Mouse (Mus musculus) embryonic facial prominence, embryonic 14.5 days (tissue): ENCODE measurements around the gene Vps13d. TPM values are rescaled to one million over a fixed set of nuclear protein-coding genes. Genes with fewer than 3 reads are reported as not detected.

ENCODE experiments used
- ATAC-seq: fragments of 200-750 bp; cut with Nextera tagmentation; 2 replicates; pipeline ENCODE4 v1.8.0; 2017; ENCODE audit warnings: low read depth, moderate number of reproducible peaks, moderate TSS enrichment
- DNase-seq: peaks from one replicate; pipeline ENCODE4 v3.0.0-alpha.2; 2015; ENCODE audit warnings: low spot score
- H3K27ac ChIP-seq: fragments of 300-500 bp; sonication (generic); replicated peaks from 2 replicates; pipeline ENCODE4 v1.5.1; 2014; ENCODE audit warnings: low read depth, mild to moderate bottlenecking, low read length, moderate library complexity
- H3K27me3 ChIP-seq: fragments of 300-500 bp; sonication (generic); replicated peaks from 2 replicates; pipeline ENCODE4 v1.6.1; 2014; ENCODE audit warnings: low read length; ENCODE audit not compliant: control insufficient read depth, insufficient read depth
- H3K36me3 ChIP-seq: fragments of 300-500 bp; sonication (generic); 2 replicates; pipeline ENCODE4 v1.6.1; 2014; ENCODE audit warnings: low read length, mixed read lengths; ENCODE audit not compliant: control insufficient read depth, insufficient read depth
- H3K4me1 ChIP-seq: fragments of 300-500 bp; sonication (generic); 2 replicates; pipeline ENCODE4 v1.6.1; 2014; ENCODE audit warnings: antibody characterized with exemption, low read length; ENCODE audit not compliant: control insufficient read depth, insufficient read depth
- H3K4me2 ChIP-seq: fragments of 300-500 bp; sonication (generic); 2 replicates; pipeline ENCODE4 v1.6.1; 2014; ENCODE audit warnings: low read depth, mild to moderate bottlenecking, low read length, moderate library complexity, mixed read lengths
- H3K4me3 ChIP-seq: fragments of 300-500 bp; sonication (generic); 2 replicates; pipeline ENCODE4 v1.5.1; 2014; ENCODE audit warnings: low read depth, mild to moderate bottlenecking, low read length
- H3K9ac ChIP-seq: fragments of 300-500 bp; sonication (generic); 2 replicates; pipeline ENCODE4 v1.6.1; 2014; ENCODE audit warnings: low read depth, mild to moderate bottlenecking, low read length, moderate library complexity, mixed read lengths
- H3K9me3 ChIP-seq: fragments of 300-500 bp; sonication (generic); 2 replicates; pipeline ENCODE4 v1.6.1; 2016; ENCODE audit warnings: low read length; ENCODE audit not compliant: control insufficient read depth
- WGBS: fragments of 180-500 bp; shearing (Covaris S2); extraction: QIAGEN DNeasy Blood & Tissue Kit; methylation state at CpG from one replicate; pipeline ENCODE4 v1.1.7; 2014; 5-methylcytosine and 5-hydroxymethylcytosine counted together
- polyA plus RNA-seq: library from polyadenylated mRNA; unstranded; fragments of >200 nt; fragmentation: Nextera tagmentation; extraction: Ambion mirVana; gene quantifications from 2 replicates; pipeline ENCODE4 v1.2.1, GENCODE M21; 2014

The Vps13d gene
- polyA plus RNA-seq, 1 experiment from 2014 or later, result 14.5 TPM

GRCm38 (mm10) chr4:145034506-145035243 is 160.1 kb downstream of the Vps13d start:
- 0 out of 2 replicates have a peak overlapping the region, but pooled peaks have one; percentile 11 for H3K27ac ChIP-seq
- no peak overlapping the region for H3K4me2 ChIP-seq
- H3K9me3 ChIP-seq, result no peaks in the 10 kb centered on the region
- H3K36me3 ChIP-seq, result peaks cover 18% of the 10 kb centered on the region; the same call in 1 of the 2 replicates
- H3K4me1 ChIP-seq, result peaks cover 23% of the 10 kb centered on the region
- H3K9ac ChIP-seq, result no peak overlapping the region
- no peak overlapping the region for H3K4me3 ChIP-seq
- DNase-seq (peak; percentile 80), ATAC-seq (peak; percentile 65)
- 14% methylated on average over 11 of the region's 11 CpGs for WGBS
- H3K27me3 ChIP-seq, result no peaks in the 10 kb centered on the region

GRCm38 (mm10) chr4:145033392-145033791 is 161.4 kb downstream of the Vps13d start:
- H3K4me2 ChIP-seq, result no peak overlapping the region
- no peak for DNase-seq
- WGBS, result 62% methylated on average over 2 of the region's 2 CpGs

GRCm38 (mm10) chr4:145032637-145033036 is 162.2 kb downstream of the Vps13d start:
- Histone ChIP-seq H3K4me2 (no peak overlapping the region), H3K4me3 (no peak overlapping the region), H3K4me1 (peaks cover 16% of the 10 kb centered on the region; the same call in 1 of the 2 replicates), H3K27ac (no peak overlapping the region), H3K9ac (no peak overlapping the region), H3K36me3 (peaks cover 13% of the 10 kb centered on the region; the same call in 1 of the 2 replicates), H3K27me3 (no peaks in the 10 kb centered on the region), H3K9me3 (no peaks in the 10 kb centered on the region)
- DNase-seq (no peak), ATAC-seq (no peak)
- 67% methylated on average over 2 of the region's 2 CpGs for whole genome bisulfite sequencing

More at GRCm38 (mm10) chr4:145033392-145033791, 161.4 kb downstream of the Vps13d start:
- Histone ChIP-seq H3K27ac (no peak overlapping the region), H3K9me3 (no peaks in the 10 kb centered on the region), H3K4me1 (peaks cover 20% of the 10 kb centered on the region), H3K27me3 (no peaks in the 10 kb centered on the region), H3K36me3 (peaks cover 17% of the 10 kb centered on the region; the same call in 1 of the 2 replicates), H3K4me3 (no peak overlapping the region), H3K9ac (no peak overlapping the region)
- ATAC-seq, result no peak

- Histone ChIP-seq H3K4me3 (no peak overlapping the region), H3K27me3 (no peaks in the 10 kb centered on the region), H3K9ac (no peak overlapping the region), H3K4me1 (peaks cover 18% of the 10 kb centered on the region), H3K36me3 (0 out of 2 replicates have a peak, but pooled peaks cover 2% of the 10 kb centered on the region), H3K9me3 (no peaks in the 10 kb centered on the region), H3K4me2 (no peak overlapping the region), H3K27ac (no peak overlapping the region)
- no peak for DNase-seq
- ATAC-seq, result no peak
- whole genome bisulfite sequencing, result 87% methylated on average over 4 of the region's 4 CpGs
Observed at GRCm38 (mm10) chr4:145031510-145031909, 163.3 kb downstream of the Vps13d start.

GRCm38 (mm10) chr4:145026449-145026851 is 168.4 kb downstream of the Vps13d start:
- Histone ChIP-seq H3K36me3 (no peaks in the 10 kb centered on the region), H3K4me1 (peaks cover 14% of the 10 kb centered on the region; the same call in 1 of the 2 replicates), H3K9ac (no peak overlapping the region), H3K9me3 (no peaks in the 10 kb centered on the region), H3K27ac (peak overlapping the region; percentile 22; the same call in 1 of the 2 replicates), H3K4me3 (no peak overlapping the region), H3K4me2 (no peak overlapping the region), H3K27me3 (no peaks in the 10 kb centered on the region)
- ATAC-seq (peak; percentile 74), DNase-seq (peak; percentile 74)
- WGBS, result 44% methylated on average over 7 of the region's 7 CpGs

GRCm38 (mm10) chr4:145025409-145025762 is 169.4 kb downstream of the Vps13d start:
- 72% methylated on average over 7 of the region's 7 CpGs for WGBS
- H3K9ac ChIP-seq, result no peak overlapping the region
- peaks cover 14% of the 10 kb centered on the region; the same call in 1 of the 2 replicates for H3K4me1 ChIP-seq
- no peak for DNase-seq
- no peak overlapping the region; the same call in 1 of the 2 replicates for H3K27ac ChIP-seq
- no peak overlapping the region for H3K4me2 ChIP-seq
- H3K9me3 ChIP-seq, result no peaks in the 10 kb centered on the region
- no peak for ATAC-seq
- no peaks in the 10 kb centered on the region for H3K36me3 ChIP-seq
- H3K4me3 ChIP-seq, result no peak overlapping the region
- no peaks in the 10 kb centered on the region for H3K27me3 ChIP-seq

GRCm38 (mm10) chr4:145024694-145025408 is 170.0 kb downstream of the Vps13d start:
- Histone ChIP-seq H3K36me3 (peaks cover 2% of the 10 kb centered on the region; the same call in 1 of the 2 replicates), H3K27ac (no peak overlapping the region; the same call in 1 of the 2 replicates), H3K9me3 (no peaks in the 10 kb centered on the region), H3K4me2 (no peak overlapping the region), H3K27me3 (no peaks in the 10 kb centered on the region), H3K4me1 (peaks cover 14% of the 10 kb centered on the region; the same call in 1 of the 2 replicates), H3K9ac (no peak overlapping the region), H3K4me3 (no peak overlapping the region)
- DNase-seq (peak; percentile 70), ATAC-seq (peak; percentile 31)
- WGBS, result 37% methylated on average over 8 of the region's 8 CpGs

GRCm38 (mm10) chr4:145023911-145024310 is 170.9 kb downstream of the Vps13d start:
- peaks cover 11% of the 10 kb centered on the region; the same call in 1 of the 2 replicates for H3K36me3 ChIP-seq
- no peak overlapping the region for H3K4me3 ChIP-seq
- 84% methylated on average over 6 of the region's 6 CpGs for WGBS
- no peak overlapping the region for H3K9ac ChIP-seq
- DNase-seq (no peak), ATAC-seq (no peak)
- H3K27ac ChIP-seq, result no peak overlapping the region
- no peak overlapping the region for H3K4me2 ChIP-seq
- H3K27me3 ChIP-seq, result no peaks in the 10 kb centered on the region
- peaks cover 14% of the 10 kb centered on the region; the same call in 1 of the 2 replicates for H3K4me1 ChIP-seq
- no peaks in the 10 kb centered on the region for H3K9me3 ChIP-seq
